Mouse (Mus musculus): ENCODE results near the gene Olfr1367. TPM values are rescaled to one million over a fixed set of nuclear protein-coding genes. Genes with fewer than 3 reads are reported as not detected.
A peak's percentile ranks its signal among the peaks of the same experiment; 100 is the strongest.
"Not testable (repeated sequence)": the region's sequence is repeated elsewhere in the genome, so short reads cannot be mapped to it uniquely, and the experiment has no call there.

The Olfr1367 gene
- polyA plus RNA-seq, 1 experiment from 2014 or later: not detected

GRCm38 (mm10) chr13:21326657-21327211, 20.0 kb upstream of the Olfr1367 start:
- H3K27me3 ChIP-seq (ENCODE audit: insufficient read depth, poor library complexity, severe bottlenecking): 0 out of 2 replicates have a peak, but pooled peaks cover 3% of the 10 kb centered on the region
- H3K4me3 ChIP-seq: peak overlapping the region; percentile 61
- peak overlapping the region; percentile 66; the same call in 1 of the 2 replicates for H3K27ac ChIP-seq
- WGBS: under 1% methylated on average over 24 of the region's 24 CpGs
- peak; percentile 86 for DNase-seq (ENCODE audit: low spot score)
- no peaks in the 10 kb centered on the region for H3K36me3 ChIP-seq
- no peaks in the 10 kb centered on the region for H3K9me3 ChIP-seq
- H3K4me1 ChIP-seq (replicated peaks): peaks cover 9% of the 10 kb centered on the region; the same call in 1 of the 2 replicates

GRCm38 (mm10) chr13:21327424-21327823, 19.3 kb upstream of the Olfr1367 start:
- peak overlapping the region; percentile 61 for H3K4me3 ChIP-seq
- no peaks in the 10 kb centered on the region for H3K36me3 ChIP-seq
- 0 out of 2 replicates have a peak, but pooled peaks cover 3% of the 10 kb centered on the region for H3K27me3 ChIP-seq (ENCODE audit: insufficient read depth, poor library complexity, severe bottlenecking)
- H3K9me3 ChIP-seq: no peaks in the 10 kb centered on the region
- H3K27ac ChIP-seq: no peak overlapping the region
- peak; percentile 49 for DNase-seq (ENCODE audit: low spot score)
- peaks cover 5% of the 10 kb centered on the region; the same call in 1 of the 2 replicates for H3K4me1 ChIP-seq (replicated peaks)
- WGBS: under 1% methylated on average over 9 of the region's 9 CpGs

GRCm38 (mm10) chr13:21350593-21350992, 3.9 kb downstream of the Olfr1367 start:
- Histone ChIP-seq H3K4me3 (no peak overlapping the region), H3K36me3 (no peaks in the 10 kb centered on the region), H3K27ac (no peak overlapping the region), H3K9me3 (no peaks in the 10 kb centered on the region), H3K4me1 (replicated peaks) (no peaks in the 10 kb centered on the region), H3K27me3 (ENCODE audit: insufficient read depth, poor library complexity, severe bottlenecking) (no peaks in the 10 kb centered on the region)
- no peak for DNase-seq (ENCODE audit: low spot score)

- peak; percentile 92 for DNase-seq (ENCODE audit: low spot score)
- Histone ChIP-seq H3K27ac (peak within 1 kb of the TSS; percentile 94), H3K4me3 (peak within 1 kb of the TSS; percentile 69), H3K27me3 (ENCODE audit: insufficient read depth, poor library complexity, severe bottlenecking) (no peaks in the 10 kb centered on the region), H3K36me3 (peaks cover 30% of the 10 kb centered on the region), H3K9me3 (no peaks in the 10 kb centered on the region), H3K4me1 (replicated peaks) (peaks cover 19% of the 10 kb centered on the region)
- WGBS: under 1% methylated on average over 29 of the region's 29 CpGs
Observed at GRCm38 (mm10) chr13:21362621-21363248, 16.0 kb downstream of the Olfr1367 start, which contains the start of gene Zscan12. Gene Zscan12, plus strand, starts transcription at chr13:21362820.

DNA sequence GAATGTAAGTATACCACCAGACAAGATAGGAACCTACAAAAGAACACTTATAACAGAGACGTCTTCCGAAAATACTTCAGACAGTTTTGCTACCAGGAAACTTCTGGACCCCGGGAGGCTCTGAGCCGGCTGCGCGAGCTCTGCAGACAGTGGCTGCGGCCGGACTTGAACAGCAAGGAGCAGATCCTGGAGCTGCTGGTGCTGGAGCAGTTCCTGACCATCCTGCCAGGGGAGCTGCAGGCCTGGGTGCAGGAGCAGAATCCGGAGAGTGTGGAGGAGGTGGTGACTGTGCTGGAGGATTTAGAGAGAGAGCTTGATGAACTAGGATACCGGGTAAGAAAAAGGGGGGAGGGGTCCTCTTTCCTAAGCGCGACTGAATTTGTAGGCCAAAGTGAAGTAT, 17.0 kb downstream of the Olfr1367 start:
- H3K4me3 ChIP-seq: peak overlapping the region; percentile 69
- WGBS: 71% methylated on average over 12 of the region's 12 CpGs
- no peaks in the 10 kb centered on the region for H3K27me3 ChIP-seq (ENCODE audit: insufficient read depth, poor library complexity, severe bottlenecking)
- H3K9me3 ChIP-seq: no peaks in the 10 kb centered on the region
- H3K4me1 ChIP-seq (replicated peaks): peaks cover 19% of the 10 kb centered on the region
- no peak overlapping the region for H3K27ac ChIP-seq
- peaks cover 40% of the 10 kb centered on the region for H3K36me3 ChIP-seq
- DNase-seq (ENCODE audit: low spot score): peak; percentile 3

DNA sequence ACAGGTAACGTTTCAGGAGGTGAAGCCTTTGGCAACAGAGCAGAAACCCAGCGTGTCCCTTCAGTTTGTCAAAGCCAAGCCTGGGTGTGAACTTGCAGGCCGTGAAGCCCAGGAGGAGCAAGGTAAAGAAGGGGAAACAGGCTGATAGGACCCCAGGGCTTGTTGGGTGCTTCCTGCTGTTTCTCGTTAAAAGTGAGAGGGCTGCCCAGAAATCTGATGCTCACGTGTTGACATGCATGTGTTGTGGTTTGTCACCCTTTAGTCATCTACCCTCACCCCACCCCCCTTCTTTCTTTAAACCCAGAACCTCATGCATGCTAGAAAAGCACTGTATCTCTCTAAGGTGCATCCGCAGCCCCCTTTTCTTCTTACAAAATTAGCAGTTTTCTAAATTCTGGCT, 19.9 kb downstream of the Olfr1367 start:
- H3K27me3 ChIP-seq (ENCODE audit: insufficient read depth, poor library complexity, severe bottlenecking): no peaks in the 10 kb centered on the region
- H3K9me3 ChIP-seq: no peaks in the 10 kb centered on the region
- no peak overlapping the region for H3K4me3 ChIP-seq
- DNase-seq (ENCODE audit: low spot score): no peak
- H3K4me1 ChIP-seq (replicated peaks): peaks cover 19% of the 10 kb centered on the region
- peaks cover 69% of the 10 kb centered on the region for H3K36me3 ChIP-seq
- H3K27ac ChIP-seq: no peak overlapping the region
- 67% methylated on average over 6 of the region's 6 CpGs for WGBS

GRCm38 (mm10) chr13:21372700-21373099, 26.0 kb downstream of the Olfr1367 start:
- Histone ChIP-seq H3K4me1 (replicated peaks) (no peaks in the 10 kb centered on the region), H3K27ac (no peak overlapping the region), H3K4me3 (no peak overlapping the region), H3K27me3 (ENCODE audit: insufficient read depth, poor library complexity, severe bottlenecking) (no peaks in the 10 kb centered on the region), H3K36me3 (peaks cover 47% of the 10 kb centered on the region), H3K9me3 (no peaks in the 10 kb centered on the region)
- WGBS: 92% methylated on average over 2 of the region's 2 CpGs
- DNase-seq (ENCODE audit: low spot score): no peak

GRCm38 (mm10) chr13:21377773-21378172, 31.1 kb downstream of the Olfr1367 start:
- WGBS: 91% methylated on average over 2 of the region's 2 CpGs
- Histone ChIP-seq H3K27me3 (ENCODE audit: insufficient read depth, poor library complexity, severe bottlenecking) (no peaks in the 10 kb centered on the region), H3K27ac (no peak overlapping the region), H3K4me3 (no peak overlapping the region), H3K36me3 (0 out of 2 replicates have a peak, but pooled peaks cover 4% of the 10 kb centered on the region), H3K4me1 (replicated peaks) (no peaks in the 10 kb centered on the region), H3K9me3 (no peaks in the 10 kb centered on the region)
- DNase-seq (ENCODE audit: low spot score): no peak

DNA sequence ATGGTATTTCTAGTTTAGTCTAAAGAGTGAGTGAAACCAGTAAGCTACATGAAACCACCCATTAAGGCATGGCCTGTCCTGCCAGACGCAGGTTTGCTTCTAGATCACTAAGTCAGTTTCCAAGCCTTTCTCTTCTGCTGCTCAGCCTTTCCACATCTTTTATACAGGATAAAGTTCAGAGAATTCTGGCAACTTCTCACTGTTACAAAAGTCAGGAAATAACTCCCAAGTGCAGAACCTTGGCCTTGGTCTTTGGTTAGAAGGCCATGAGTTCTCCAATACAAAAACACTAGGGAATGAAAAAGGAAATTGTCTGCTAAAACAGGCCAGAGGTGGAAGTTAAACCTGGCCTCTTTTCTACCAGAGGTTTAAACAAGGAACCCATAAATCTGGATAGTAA, 48.5 kb downstream of the Olfr1367 start:
- H3K27ac ChIP-seq: no peak overlapping the region
- H3K36me3 ChIP-seq: peaks cover 92% of the 10 kb centered on the region
- no peaks in the 10 kb centered on the region for H3K9me3 ChIP-seq
- DNase-seq (ENCODE audit: low spot score): no peak
- H3K27me3 ChIP-seq (ENCODE audit: insufficient read depth, poor library complexity, severe bottlenecking): no peaks in the 10 kb centered on the region
- 96% methylated on average over 1 of the region's 1 CpGs for WGBS
- H3K4me3 ChIP-seq: no peak overlapping the region
- H3K4me1 ChIP-seq (replicated peaks): peaks cover 5% of the 10 kb centered on the region; the same call in 1 of the 2 replicates

DNA sequence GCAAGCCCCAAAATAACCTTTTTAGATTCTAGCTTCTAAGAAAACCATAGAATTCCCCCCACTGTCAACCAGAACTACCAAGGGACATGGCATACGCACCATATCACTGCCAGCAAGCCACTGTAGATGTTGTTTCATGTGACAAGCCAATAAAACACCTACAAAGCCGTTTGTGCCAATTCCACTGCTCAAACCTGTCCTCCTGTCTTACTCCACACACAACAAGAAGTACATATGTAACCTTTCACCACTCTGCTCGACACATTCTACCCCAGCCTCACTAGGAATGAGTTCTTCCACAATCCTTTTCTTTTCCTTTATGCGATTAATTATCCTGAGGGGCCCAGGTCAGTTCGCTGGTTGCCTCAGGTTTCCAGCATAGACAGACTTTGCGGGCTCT, 48.9 kb downstream of the Olfr1367 start:
- H3K4me1 ChIP-seq (replicated peaks): peaks cover 5% of the 10 kb centered on the region
- no peaks in the 10 kb centered on the region for H3K9me3 ChIP-seq
- H3K27ac ChIP-seq: no peak overlapping the region
- H3K27me3 ChIP-seq (ENCODE audit: insufficient read depth, poor library complexity, severe bottlenecking): no peaks in the 10 kb centered on the region
- H3K4me3 ChIP-seq: no peak overlapping the region
- WGBS: 93% methylated on average over 6 of the region's 6 CpGs
- H3K36me3 ChIP-seq: peaks cover 92% of the 10 kb centered on the region
- no peak for DNase-seq (ENCODE audit: low spot score)

DNA sequence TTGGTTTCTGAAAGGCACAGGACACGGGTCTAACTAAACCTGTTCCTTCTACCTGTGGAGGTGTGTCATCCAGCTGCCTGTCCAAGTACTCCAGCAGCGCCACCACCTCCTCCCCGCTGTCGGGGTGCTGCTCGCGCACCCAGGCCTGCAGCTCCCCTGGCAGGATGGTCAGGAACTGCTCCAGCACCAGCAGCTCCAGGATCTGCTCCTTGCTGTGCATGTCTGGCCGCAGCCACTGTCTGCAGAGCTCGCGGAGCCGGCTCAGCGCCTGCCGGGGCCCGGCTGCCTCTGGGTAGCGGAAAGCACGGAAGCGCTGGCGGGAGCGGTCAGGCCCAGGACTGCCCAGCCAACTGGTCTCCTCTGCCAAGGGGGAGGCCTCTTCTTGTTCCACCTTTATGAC, 49.3 kb downstream of the Olfr1367 start:
- not testable (repeated sequence) for H3K27ac ChIP-seq; H3K4me1 ChIP-seq (replicated peaks); H3K27me3 ChIP-seq (ENCODE audit: insufficient read depth, poor library complexity, severe bottlenecking); DNase-seq (ENCODE audit: low spot score); H3K9me3 ChIP-seq; H3K4me3 ChIP-seq
- peaks cover 89% of the 10 kb centered on the region for H3K36me3 ChIP-seq
- 91% methylated on average over 18 of the region's 18 CpGs for WGBS

GRCm38 (mm10) chr13:21397486-21397885, 50.8 kb downstream of the Olfr1367 start:
- 83% methylated on average over 2 of the region's 2 CpGs for WGBS
- no peaks in the 10 kb centered on the region for H3K27me3 ChIP-seq (ENCODE audit: insufficient read depth, poor library complexity, severe bottlenecking)
- H3K27ac ChIP-seq: no peak overlapping the region
- H3K4me1 ChIP-seq (replicated peaks): peaks cover 19% of the 10 kb centered on the region
- peaks cover 75% of the 10 kb centered on the region for H3K36me3 ChIP-seq
- H3K9me3 ChIP-seq: no peaks in the 10 kb centered on the region
- DNase-seq (ENCODE audit: low spot score): no peak
- no peak overlapping the region for H3K4me3 ChIP-seq
